9 mouse cellular contexts compared by ENCODE assay signal in genomic region chr2:157913204-157913636, GRCm38 (mm10). TPM values are rescaled to one million over a fixed set of nuclear protein-coding genes. Genes with fewer than 3 reads are reported as not detected.
DNase-seq lines count a peak whose midpoint lies in the region; ATAC-seq lines count a peak whose summit lies in the region.
"Had no signal": no experiment of that assay in that cellular context is flagged by ENCODE, and none has a peak within 500 bp of the region (broad histone marks: within the 10 kb centered on the region; RNA-seq: fewer than 3 reads in every experiment).

No protein-coding gene starts in this region.

- peaks cover 6% of the 10 kb centered on the region for H3K4me1 ChIP-seq in intestine, embryonic 16.5 days (ENCODE audit: control insufficient read depth, insufficient read depth, low read length)
- H3K4me1 ChIP-seq in liver, embryonic 12.5 days, result peaks cover 8% of the 10 kb centered on the region

- H3K4me3 ChIP-seq in intestine, embryonic 16.5 days (ENCODE audit: low read length), result no peak overlapping the region
- H3K4me3 ChIP-seq in liver, embryonic 12.5 days, result no peak overlapping the region

- ATAC-seq in frontal cortex, adult (ENCODE audit: low TSS enrichment), result no peak
- ATAC-seq in intestine, embryonic 16.5 days, result peak; percentile 76
- ATAC-seq in liver, embryonic 12.5 days, result 0 out of 2 replicates have a peak, but pooled peaks have one; percentile 46

- H3K9me3 ChIP-seq in intestine, embryonic 16.5 days (ENCODE audit: control insufficient read depth, low read length), result no peaks in the 10 kb centered on the region
- no peaks in the 10 kb centered on the region for H3K9me3 ChIP-seq in liver, embryonic 12.5 days (replicated peaks)

- H3K27me3 ChIP-seq in intestine, embryonic 16.5 days (replicated peaks; ENCODE audit: control insufficient read depth, insufficient read depth, low read length), result peaks cover 46% of the 10 kb centered on the region
- peaks cover 56% of the 10 kb centered on the region for H3K27me3 ChIP-seq in liver, embryonic 12.5 days (replicated peaks)

- H3K36me3 ChIP-seq in intestine, embryonic 16.5 days (ENCODE audit: control insufficient read depth, insufficient read depth, low read length), result no peaks in the 10 kb centered on the region
- H3K36me3 ChIP-seq in liver, embryonic 12.5 days, result no peaks in the 10 kb centered on the region

- H3K9ac ChIP-seq in intestine, embryonic 16.5 days (ENCODE audit: low read depth, low read length), result no peak overlapping the region
- no peak overlapping the region for H3K9ac ChIP-seq in liver, embryonic 12.5 days

- H3K27ac ChIP-seq in intestine, embryonic 16.5 days (ENCODE audit: low read length), result no peak overlapping the region
- no peak overlapping the region for H3K27ac ChIP-seq in liver, embryonic 12.5 days
- H3K27ac ChIP-seq: macrophage had no signal

- peak; percentile 36 to 41 for DNase-seq in frontal cortex, postnatal 25 days (ENCODE audit: low spot score in 2 of 2)
- peak; percentile 95 for DNase-seq in embryo, embryonic 10 days (ENCODE audit: low spot score)
- peak; percentile 95 for DNase-seq in heart, adult 11 months
- peak; percentile 92 for DNase-seq in neural tube, embryonic 10.5 days (ENCODE audit: extremely low spot score, low spot score)
- peak; percentile 79 for DNase-seq in testis, postnatal 14 days (ENCODE audit: low spot score)

- no peak overlapping the region for H3K4me2 ChIP-seq in intestine, embryonic 16.5 days (ENCODE audit: low read depth, low read length)
- no peak overlapping the region for H3K4me2 ChIP-seq in liver, embryonic 12.5 days

- WGBS in intestine, embryonic 16.5 days, result 1% methylated on average over 16 of the region's 16 CpGs
- 3% methylated on average over 16 of the region's 16 CpGs for WGBS in liver, embryonic 12.5 days (ENCODE audit: insufficient replicate concordance)

RNA-seq across cellular contexts. Expression of gene Vstm2l, which starts 1.2 kb away (rescaled TPM):
- 0.10 TPM in 1 of 2 replicates, not detected in the other for polyA plus RNA-seq in intestine, embryonic 16.5 days (2015; fragmentation: Nextera tagmentation; extraction: Ambion mirVana)
- polyA plus RNA-seq in liver, embryonic 12.5 days (2016; fragmentation: Nextera tagmentation; extraction: Ambion mirVana), result not detected in 2 replicates
- polyA plus RNA-seq: macrophage had no signal

Comparison
In these comparisons a context has a peak if more than half of its experiments do, and no peak if none do; other contexts are left out.
1. DNase-seq: peak in every context shown above with its lines; median percentile 95 in embryo, embryonic 10 days; 95 in heart, adult 11 months; 92 in neural tube, embryonic 10.5 days; 79 in testis, postnatal 14 days; 38 in frontal cortex, postnatal 25 days.